Mouse (Mus musculus) gonadal fat pad, adult 2 months (tissue): ENCODE data around the gene Synm. TPM values are rescaled to one million over a fixed set of nuclear protein-coding genes. Genes with fewer than 3 reads are reported as not detected.

Experiments
- DNase-seq: peaks from one replicate; pipeline ENCODE4 v3.0.0-alpha.2; 2012; ENCODE audit warnings: low read depth
- polyA plus RNA-seq: library from polyadenylated mRNA; depleted of rRNA; stranded (reverse); fragments of >200 nt; gene quantifications from 2 replicates; pipeline ENCODE4 v1.2.3, GENCODE M21; 2012; rRNA removed

Synm gene
- polyA plus RNA-seq, 1 experiment: 14.8 TPM

GRCm38 (mm10) chr7:67700846-67701245, 58.7 kb downstream of the Synm start:
- DNase-seq: no peak

- DNase-seq: no peak
These were observed 60.2 kb downstream of the Synm start for GRCm38 (mm10) chr7:67699301-67699700.

GRCm38 (mm10) chr7:67697892-67698630, 61.5 kb downstream of the Synm start:
- DNase-seq: no peak

GRCm38 (mm10) chr7:67695906-67696305, 63.6 kb downstream of the Synm start:
- no peak for DNase-seq

GRCm38 (mm10) chr7:67692791-67693538, 66.6 kb downstream of the Synm start:
- DNase-seq: no peak

- DNase-seq: no peak
These were observed 67.4 kb downstream of the Synm start for GRCm38 (mm10) chr7:67692141-67692540.

GRCm38 (mm10) chr7:67691036-67691435, 68.5 kb downstream of the Synm start:
- DNase-seq: no peak

GRCm38 (mm10) chr7:67689793-67690192, 69.7 kb downstream of the Synm start:
- DNase-seq: no peak

GRCm38 (mm10) chr7:67688281-67688680, 71.3 kb downstream of the Synm start:
- DNase-seq: no peak

- no peak for DNase-seq
These were observed 73.0 kb downstream of the Synm start for GRCm38 (mm10) chr7:67686545-67686944.

- DNase-seq: no peak
These were observed 76.5 kb downstream of the Synm start for GRCm38 (mm10) chr7:67683006-67683405.

GRCm38 (mm10) chr7:67681078-67681477, 78.5 kb downstream of the Synm start:
- no peak for DNase-seq

Other genes with a start within 250 kb of the Synm start
- gene Lrrc28, start 114.5 kb downstream of the Synm start, polyA plus RNA-seq: 36.2 and 42.5 TPM in 2 replicates
- gene Ttc23, start 112.3 kb downstream of the Synm start, polyA plus RNA-seq: 11.2 and 14.3 TPM in 2 replicates
- 30.8 and 42.9 TPM in 2 replicates for gene Igf1r, start 193.1 kb upstream of the Synm start, polyA plus RNA-seq